ENCODE assay signal across 8 mouse cellular contexts in the genomic region with DNA sequence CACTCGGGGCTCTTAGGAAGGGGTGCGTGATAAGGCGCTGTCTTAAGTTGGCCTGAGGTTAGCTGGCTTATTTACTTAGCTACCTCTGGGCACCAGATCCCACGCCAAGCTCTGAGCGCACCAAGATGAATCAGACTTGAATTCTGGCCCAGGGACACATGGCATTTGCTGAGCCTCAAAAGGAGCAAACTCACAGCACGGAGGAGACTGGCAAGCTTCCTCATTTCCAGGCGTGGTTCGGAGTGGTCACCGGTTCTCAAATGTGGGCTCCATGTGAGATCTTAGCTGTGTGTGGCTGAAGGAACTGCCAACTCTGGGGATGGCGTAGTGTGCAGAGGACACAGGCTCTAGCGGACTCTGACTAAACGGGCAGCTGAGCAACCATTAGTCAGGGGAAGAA. TPM values are rescaled to one million over a fixed set of nuclear protein-coding genes. Genes with fewer than 3 reads are reported as not detected.
A peak's percentile ranks its signal among the peaks of the same experiment; 100 is the strongest.
DNase-seq lines count a peak whose midpoint lies in the region; ATAC-seq and TF ChIP-seq lines count a peak whose summit lies in the region.

No protein-coding gene starts in this region.

- H3K27me3 ChIP-seq in C2C12 (ENCODE audit: control insufficient read depth, insufficient read depth, insufficient read length): no peaks in the 10 kb centered on the region
- H3K27me3 ChIP-seq in heart, embryonic 15.5 days: no peaks in the 10 kb centered on the region

- H3K79me3 ChIP-seq in C2C12 (ENCODE audit: low read depth): peaks cover 54% of the 10 kb centered on the region

- 0 out of 2 replicates have a peak overlapping the region, but pooled peaks have one; percentile 21 for H3K9ac ChIP-seq in heart, embryonic 15.5 days

- TF ChIP-seq CTCF in C2C12 (IDR thresholded peaks at IDR 0.05; ENCODE audit: control insufficient read depth, insufficient read depth, insufficient read length): no peak
- TF ChIP-seq CTCF in lung, adult 2 months (IDR thresholded peaks at IDR 0.05; ENCODE audit: insufficient read depth, low read length): no peak

- DNase-seq in adrenal gland, postnatal 14 days: peak; percentile 72
- DNase-seq in kidney, postnatal 10 days: peak; percentile 26
- peak; percentile 41 for DNase-seq in lung, adult 2 months
- DNase-seq in retina, embryonic 14.5 days (ENCODE audit: low spot score): no peak

- H3K79me2 ChIP-seq in C2C12 (ENCODE audit: control insufficient read depth, insufficient read depth): peaks cover 64% of the 10 kb centered on the region

- peak overlapping the region; percentile 81 for H3K4me2 ChIP-seq in heart, embryonic 15.5 days

- H3ac ChIP-seq in C2C12 (ENCODE audit: control insufficient read depth, insufficient read length, low read depth): peak overlapping the region; percentile 79

- no peaks in the 10 kb centered on the region for H3K9me3 ChIP-seq in heart, embryonic 15.5 days (replicated peaks)

- peak overlapping the region; percentile 92 for H3K4me3 ChIP-seq in C2C12 (ENCODE audit: insufficient read depth, poor library complexity, severe bottlenecking)
- H3K4me3 ChIP-seq in heart, embryonic 15.5 days: peak overlapping the region; percentile 73
- peak overlapping the region; percentile 21 for H3K4me3 ChIP-seq in lung, adult 2 months (replicated peaks; ENCODE audit: extremely low read depth, low read depth, low read length)

- TF ChIP-seq POLR2A in lung, adult 2 months (IDR thresholded peaks at IDR 0.05; ENCODE audit: borderline replicate concordance, extremely low read depth, low read depth, low read length): no peak

- H3K36me3 ChIP-seq in C2C12 (ENCODE audit: control insufficient read depth, insufficient read depth): peaks cover 34% of the 10 kb centered on the region
- 0 out of 2 replicates have a peak, but pooled peaks cover 11% of the 10 kb centered on the region for H3K36me3 ChIP-seq in heart, embryonic 15.5 days

- WGBS in heart, embryonic 15.5 days: 43% methylated on average over 12 of the region's 12 CpGs
- 12% methylated on average over 12 of the region's 12 CpGs for WGBS in lung, adult 2 months

- peak; percentile 32; the same call in 1 of the 2 replicates for ATAC-seq in erythroid progenitor cell, adult 5-6 weeks (replicated peaks; ENCODE audit: low FRiP score, poor library complexity, severe bottlenecking)
- ATAC-seq in heart, embryonic 15.5 days (replicated peaks; ENCODE audit: insufficient number of reproducible peaks, insufficient read depth, low FRiP score, low read depth): no peak
- ATAC-seq in neutrophil, adult 5-6 weeks (ENCODE audit: extremely low read depth, insufficient number of reproducible peaks, low FRiP score, poor library complexity, severe bottlenecking): peak; percentile 20; the same call in 1 of the 2 replicates

- H3K27ac ChIP-seq in heart, embryonic 15.5 days: peak overlapping the region; percentile 33

- peaks cover 40% of the 10 kb centered on the region for H3K4me1 ChIP-seq in heart, embryonic 15.5 days (replicated peaks)
- H3K4me1 ChIP-seq in lung, adult 2 months (ENCODE audit: control insufficient read depth, insufficient read depth, low read length): peaks cover 13% of the 10 kb centered on the region

TF ChIP-seq in C2C12, 6 proteins besides CTCF, POLR2A, EP300 and RAD21:
- TF ChIP-seq MAX (IDR thresholded peaks at IDR 0.05) (peak; percentile 98), MYOD1 (IDR thresholded peaks at IDR 0.05; ENCODE audit: control insufficient read depth, insufficient read length, low read depth) (peak; percentile 20), USF1 (IDR thresholded peaks at IDR 0.05; ENCODE audit: low read depth) (peak; percentile 26), MYOG (IDR thresholded peaks at IDR 0.05; ENCODE audit: control insufficient read depth, extremely low read depth, insufficient read length) (no peak), CEBPB (IDR thresholded peaks at IDR 0.05; ENCODE audit: low read depth) (no peak), FOSL1 (IDR thresholded peaks at IDR 0.05; ENCODE audit: insufficient read depth, low read length, poor library complexity, severe bottlenecking) (no peak)

RNA-seq across cellular contexts. Expression of gene Arl6ip5, which starts 1.5 kb away (rescaled TPM):
- 298 TPM for polyA plus RNA-seq in C2C12 (2012; fragmentation: generic; extraction: Trizol)
- 82.2 and 89.5 TPM in 2 replicates for total RNA-seq in adrenal gland, postnatal 14 days (2021)
- total RNA-seq in erythroid progenitor cell, adult 5-6 weeks (2015; ENCODE audit: low replicate concordance): 13.0 and 18.4 TPM in 2 replicates
- total RNA-seq in erythroid progenitor cell, adult 5-6 weeks (2017; ENCODE audit: low replicate concordance): 16.7 and 22.1 TPM in 2 replicates
- polyA plus RNA-seq in heart, embryonic 15.5 days (2015; fragmentation: Nextera tagmentation; extraction: Ambion mirVana): 96.8 and 100 TPM in 2 replicates
- 63.2 and 80.0 TPM in 2 replicates for polyA plus RNA-seq in lung, adult 2 months (2012; rRNA removed)
- 65.2 and 66.6 TPM in 2 replicates for total RNA-seq in neutrophil, adult 5-6 weeks (2017)

RNA-seq across cellular contexts. Expression of gene Uba3, which starts 6.5 kb away (rescaled TPM):
- 32.8 TPM for polyA plus RNA-seq in C2C12 (2012; fragmentation: generic; extraction: Trizol)
- 62.9 and 63.4 TPM in 2 replicates for total RNA-seq in adrenal gland, postnatal 14 days (2021)
- 34.2 and 38.6 TPM in 2 replicates for total RNA-seq in erythroid progenitor cell, adult 5-6 weeks (2015; ENCODE audit: low replicate concordance)
- total RNA-seq in erythroid progenitor cell, adult 5-6 weeks (2017; ENCODE audit: low replicate concordance): 55.7 and 71.2 TPM in 2 replicates
- 64.0 and 66.2 TPM in 2 replicates for polyA plus RNA-seq in heart, embryonic 15.5 days (2015; fragmentation: Nextera tagmentation; extraction: Ambion mirVana)
- polyA plus RNA-seq in lung, adult 2 months (2012; rRNA removed): 7.1 and 14.6 TPM in 2 replicates
- 60.4 and 68.9 TPM in 2 replicates for total RNA-seq in neutrophil, adult 5-6 weeks (2017)

RNA-seq across cellular contexts. Expression of gene Tmf1, which starts 33.1 kb away (rescaled TPM):
- 6.4 TPM for polyA plus RNA-seq in C2C12 (2012; fragmentation: generic; extraction: Trizol)
- total RNA-seq in adrenal gland, postnatal 14 days (2021): 46.7 and 49.8 TPM in 2 replicates
- total RNA-seq in erythroid progenitor cell, adult 5-6 weeks (2015; ENCODE audit: low replicate concordance): 18.0 and 21.3 TPM in 2 replicates
- 107 and 142 TPM in 2 replicates for total RNA-seq in erythroid progenitor cell, adult 5-6 weeks (2017; ENCODE audit: low replicate concordance)
- 21.3 and 24.8 TPM in 2 replicates for polyA plus RNA-seq in heart, embryonic 15.5 days (2015; fragmentation: Nextera tagmentation; extraction: Ambion mirVana)
- 3.1 and 3.8 TPM in 2 replicates for polyA plus RNA-seq in lung, adult 2 months (2012; rRNA removed)
- total RNA-seq in neutrophil, adult 5-6 weeks (2017): 143 and 177 TPM in 2 replicates

RNA-seq across cellular contexts. Expression of gene Lmod3, which starts 40.6 kb away (rescaled TPM):
- polyA plus RNA-seq in C2C12 (2012; fragmentation: generic; extraction: Trizol): 0.36 TPM
- not detected in 2 replicates for total RNA-seq in adrenal gland, postnatal 14 days (2021)
- total RNA-seq in erythroid progenitor cell, adult 5-6 weeks (2015; ENCODE audit: low replicate concordance): not detected in 2 replicates
- not detected in 2 replicates for total RNA-seq in erythroid progenitor cell, adult 5-6 weeks (2017; ENCODE audit: low replicate concordance)
- 16.8 and 24.7 TPM in 2 replicates for polyA plus RNA-seq in heart, embryonic 15.5 days (2015; fragmentation: Nextera tagmentation; extraction: Ambion mirVana)
- 0.22 and 2.0 TPM in 2 replicates for polyA plus RNA-seq in lung, adult 2 months (2012; rRNA removed)
- not detected in 2 replicates for total RNA-seq in neutrophil, adult 5-6 weeks (2017)

Comparison
In these comparisons a context has a peak if more than half of its experiments do, and no peak if none do; other contexts are left out.
1. H3K4me3 ChIP-seq: peak in every context shown above with its lines; median percentile 92 in C2C12; 73 in heart, embryonic 15.5 days; 21 in lung, adult 2 months.